Mouse (Mus musculus): Measurements from ENCODE around the gene Gstp1.
A peak's percentile ranks its signal among the peaks of the same experiment; 100 is the strongest.
"Not testable (repeated sequence)": the region's sequence is repeated elsewhere in the genome, so short reads cannot be mapped to it uniquely, and the experiment has no call there.

The Gstp1 gene

DNA sequence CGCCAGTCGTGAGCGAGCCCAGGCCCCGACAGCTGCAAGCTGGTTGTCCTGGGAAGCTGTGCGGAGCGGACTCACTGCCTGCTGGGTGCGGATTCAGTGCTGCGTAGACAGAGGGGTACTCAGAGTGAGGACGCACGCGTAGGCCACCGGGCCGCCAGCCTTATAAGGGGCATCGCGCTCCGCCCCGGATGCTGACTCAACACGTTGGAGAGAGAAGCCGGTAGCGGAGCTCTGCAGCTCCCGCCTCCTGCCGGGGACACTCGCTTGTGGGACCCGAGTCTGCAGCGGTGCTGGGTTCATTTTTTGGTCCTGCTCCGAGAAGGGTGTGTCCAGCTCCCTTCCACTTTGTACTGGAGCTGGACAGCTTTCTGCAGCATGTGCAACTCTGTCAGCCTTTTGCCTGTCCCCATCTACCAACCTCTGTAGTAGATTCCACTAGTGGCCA is at the start of gene Gstp1:
Gene Gstp1 (minus strand): TSS at position 198 of the 445 bp plus-strand sequence.
- DNase-seq (ENCODE audit: extremely low spot score, low spot score), result peak; percentile 84

DNA sequence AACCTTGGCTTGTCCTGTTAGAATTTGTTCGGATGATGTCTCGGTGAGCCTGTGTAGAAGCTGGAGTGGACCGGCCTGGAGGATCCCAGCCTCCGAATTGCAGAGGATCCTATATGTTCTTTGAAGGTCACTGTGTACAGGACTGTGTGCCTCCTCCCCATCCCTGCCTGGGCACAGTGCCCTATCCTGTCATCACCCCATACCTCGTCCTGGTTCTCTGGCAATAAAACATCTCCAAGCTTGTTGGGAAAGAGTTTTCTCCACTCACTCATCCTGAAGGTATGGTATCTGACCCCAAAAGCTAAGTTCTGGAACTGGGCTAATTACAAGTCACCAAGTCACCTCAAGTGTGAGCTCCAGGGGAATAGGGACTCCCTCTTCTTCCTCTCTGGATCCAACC is 49.3 kb upstream of the Gstp1 start:
- DNase-seq (ENCODE audit: extremely low spot score, low spot score), result no peak

DNA sequence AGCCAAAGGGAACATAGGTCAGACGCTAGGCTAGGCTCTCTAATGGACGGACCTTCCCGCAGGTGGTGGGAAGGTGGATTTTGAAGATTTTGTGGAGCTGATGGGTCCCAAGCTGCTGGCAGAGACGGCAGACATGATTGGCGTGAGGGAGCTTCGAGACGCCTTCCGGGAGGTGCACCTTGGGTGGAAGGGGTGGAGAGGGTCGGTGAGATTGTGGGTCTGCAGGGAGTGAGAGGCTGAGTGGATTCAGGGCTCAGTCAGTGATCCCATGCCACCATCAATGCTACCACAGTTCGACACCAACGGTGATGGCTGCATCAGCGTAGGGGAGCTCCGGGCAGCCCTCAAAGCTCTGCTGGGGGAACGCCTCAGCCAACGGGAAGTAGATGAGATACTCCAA is 48.4 kb upstream of the Gstp1 start:
- DNase-seq (ENCODE audit: extremely low spot score, low spot score), result no peak

DNA sequence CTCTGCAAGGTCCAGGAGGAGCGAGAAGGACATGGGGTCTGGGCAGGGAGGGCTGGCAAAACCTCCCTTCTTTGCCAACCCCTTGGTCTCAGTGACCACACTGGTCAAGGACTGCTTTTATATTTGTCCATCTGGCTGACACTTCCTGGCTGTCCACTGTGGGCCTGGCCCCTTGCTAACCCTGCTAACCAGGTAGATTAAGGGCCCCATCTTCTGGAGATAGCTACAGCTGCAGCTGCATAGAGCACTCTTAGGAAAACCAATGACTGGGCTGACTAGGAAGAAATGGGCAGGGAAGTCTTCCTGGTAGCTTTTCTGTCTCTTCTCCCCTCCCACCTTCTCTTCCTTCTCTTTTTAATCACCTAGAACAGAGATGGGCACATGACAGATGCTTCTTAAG is 47.2 kb upstream of the Gstp1 start:
- DNase-seq (ENCODE audit: extremely low spot score, low spot score), result no peak

- DNase-seq (ENCODE audit: extremely low spot score, low spot score), result no peak
These were observed 46.0 kb upstream of the Gstp1 start for GRCm38 (mm10) chr19:4083826-4084225.

GRCm38 (mm10) chr19:4083316-4083715 is 45.5 kb upstream of the Gstp1 start:
- DNase-seq (ENCODE audit: extremely low spot score, low spot score), result no peak

- DNase-seq (ENCODE audit: extremely low spot score, low spot score), result no peak
These were observed 44.6 kb upstream of the Gstp1 start for GRCm38 (mm10) chr19:4082219-4082965.

GRCm38 (mm10) chr19:4081394-4081793 is 43.6 kb upstream of the Gstp1 start, which contains the start of gene Cabp2:
Gene Cabp2, plus strand, starts transcription at chr19:4081578.
- no peak for DNase-seq (ENCODE audit: extremely low spot score, low spot score)

DNA sequence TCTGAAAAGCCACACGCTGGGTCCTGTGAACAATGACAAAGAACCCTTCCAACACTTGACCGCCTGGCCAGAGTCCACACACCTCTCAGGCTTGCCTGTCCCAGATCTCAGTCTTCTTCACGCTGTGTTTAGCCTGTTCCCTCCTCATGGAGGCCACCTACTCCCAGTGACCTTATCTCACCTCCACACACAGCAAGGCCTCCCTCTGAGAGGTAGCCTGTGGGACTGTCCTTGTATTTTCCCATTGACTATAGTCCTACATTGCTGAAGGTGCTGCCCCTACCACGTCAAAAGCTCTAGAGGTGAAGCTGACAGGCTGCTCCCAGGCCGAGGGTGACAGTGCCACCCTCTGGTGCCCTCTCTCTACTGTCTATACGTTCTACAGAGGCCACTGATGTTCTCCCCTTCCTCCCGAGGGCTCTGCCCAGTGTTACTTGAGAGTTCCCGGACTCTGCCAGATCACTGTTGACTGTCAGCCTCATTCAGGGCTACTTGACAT is 42.8 kb upstream of the Gstp1 start:
- no peak for DNase-seq (ENCODE audit: extremely low spot score, low spot score)

DNA sequence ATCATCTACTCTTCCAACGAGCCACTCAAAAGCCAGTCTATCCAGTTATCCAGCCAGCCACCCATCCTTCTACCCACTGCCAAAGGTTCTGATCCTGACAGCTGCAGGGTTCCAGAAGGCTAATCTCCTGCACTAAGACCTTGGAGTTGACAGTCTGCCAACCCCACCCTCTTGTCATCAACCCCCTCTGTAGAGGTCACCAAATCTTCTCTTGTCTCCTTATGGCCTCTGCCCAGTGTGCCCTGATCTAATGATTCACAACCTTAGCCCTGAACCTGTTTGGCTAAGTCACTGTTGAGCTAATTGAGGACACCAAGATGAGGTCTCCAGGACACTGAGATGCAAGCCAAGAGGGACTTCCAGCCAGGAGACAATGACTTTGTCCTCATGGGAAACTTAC is 41.8 kb upstream of the Gstp1 start:
- no peak for DNase-seq (ENCODE audit: extremely low spot score, low spot score)

DNA sequence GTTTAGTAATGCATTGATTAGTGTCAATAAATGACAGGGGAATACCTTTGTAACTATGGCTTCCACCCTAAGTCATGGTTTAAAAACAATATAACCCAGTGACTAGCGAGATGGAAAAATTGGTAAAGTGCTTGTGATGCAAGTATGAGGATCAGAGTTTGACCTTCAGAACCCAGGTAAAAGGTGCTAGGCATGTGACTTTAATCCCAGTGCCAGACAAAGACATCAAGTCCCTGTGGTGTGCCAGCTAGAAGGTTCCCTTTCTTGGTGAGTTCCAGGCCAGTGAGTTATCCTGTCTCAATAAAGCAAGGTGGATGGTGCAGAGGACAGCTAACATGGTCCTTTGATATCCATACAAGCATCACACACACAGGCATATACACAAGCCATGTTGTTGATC is 37.7 kb upstream of the Gstp1 start:
- no peak for DNase-seq (ENCODE audit: extremely low spot score, low spot score)

DNA sequence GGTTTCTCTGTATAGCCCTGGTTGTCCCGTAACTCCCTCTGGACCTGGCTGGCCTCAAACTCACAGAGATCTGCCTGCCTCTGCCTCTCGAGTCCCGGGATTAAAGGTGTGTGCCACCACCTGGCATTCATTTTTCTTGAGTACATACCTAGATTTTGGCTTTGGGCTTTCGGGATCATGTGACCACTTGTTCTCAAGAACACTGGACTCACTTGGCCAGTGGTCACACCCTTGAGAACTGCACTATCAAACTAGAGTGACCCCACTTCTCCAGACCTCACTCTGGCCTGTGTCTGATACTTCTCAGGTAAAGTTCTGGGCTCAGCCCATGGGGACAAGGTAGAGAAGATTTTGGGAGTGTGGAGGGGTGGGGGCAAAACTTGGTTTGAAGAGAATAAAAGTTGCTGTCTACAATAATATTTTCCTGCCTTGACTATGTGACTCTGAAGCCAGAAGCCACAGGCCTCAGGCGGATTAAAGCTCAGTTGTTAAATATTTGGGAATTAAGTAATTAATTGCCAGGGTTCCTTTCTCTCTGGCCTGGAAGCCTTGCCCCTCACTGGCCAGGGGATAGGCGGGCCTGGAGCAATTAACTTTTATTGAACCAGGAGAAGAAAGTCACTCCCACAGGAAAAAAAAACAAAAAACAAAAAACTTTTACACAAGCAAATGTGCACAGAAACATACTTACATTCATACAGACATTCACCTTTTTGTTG is 35.1 kb upstream of the Gstp1 start:
- no peak for DNase-seq (ENCODE audit: extremely low spot score, low spot score)

GRCm38 (mm10) chr19:4071406-4071805 is 33.6 kb upstream of the Gstp1 start:
- no peak for DNase-seq (ENCODE audit: extremely low spot score, low spot score)

GRCm38 (mm10) chr19:4070756-4071155 is 33.0 kb upstream of the Gstp1 start:
- DNase-seq (ENCODE audit: extremely low spot score, low spot score), result no peak

DNA sequence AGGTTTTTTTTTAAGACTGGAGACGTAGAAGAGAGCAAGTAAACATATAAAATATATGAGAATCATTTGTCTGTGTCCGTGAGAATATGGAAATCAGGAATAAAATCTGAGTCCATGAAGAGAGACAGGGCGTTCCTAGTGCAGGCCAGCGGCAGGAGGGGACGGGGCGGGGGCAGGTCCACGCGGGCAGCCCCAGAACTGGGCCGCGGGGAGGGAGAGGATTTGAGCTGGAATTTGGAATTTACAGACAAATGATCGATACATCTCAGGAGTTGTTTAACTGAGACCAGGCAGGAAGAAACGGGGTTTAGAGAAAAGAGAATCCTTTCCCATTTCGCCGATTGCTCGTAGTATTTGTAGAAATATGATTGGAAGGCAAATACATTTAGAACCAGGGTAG is 32.5 kb upstream of the Gstp1 start:
- DNase-seq (ENCODE audit: extremely low spot score, low spot score), result no peak

- DNase-seq (ENCODE audit: extremely low spot score, low spot score), result no peak
These were observed 31.1 kb upstream of the Gstp1 start for GRCm38 (mm10) chr19:4068717-4069410.

DNA sequence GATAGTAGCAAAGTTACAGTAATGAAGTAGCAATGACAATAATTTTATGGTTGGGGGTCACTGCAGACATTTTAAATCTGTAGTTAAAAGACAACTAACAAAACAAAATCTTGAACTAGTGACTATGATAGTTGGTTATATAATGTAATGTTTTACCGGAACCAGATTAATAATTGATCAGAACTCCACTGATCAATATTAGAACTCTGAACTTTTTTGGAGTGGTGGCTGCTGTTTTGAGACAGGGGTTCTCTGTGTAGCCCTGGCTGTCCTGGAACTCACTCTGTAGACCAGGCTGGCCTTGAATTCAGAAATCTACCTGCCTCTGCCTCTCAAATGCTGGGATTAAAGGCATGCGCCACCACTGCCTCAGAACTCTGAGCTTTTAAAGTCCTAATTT is 30.5 kb upstream of the Gstp1 start:
- DNase-seq (ENCODE audit: extremely low spot score, low spot score), result not testable (repeated sequence)

DNA sequence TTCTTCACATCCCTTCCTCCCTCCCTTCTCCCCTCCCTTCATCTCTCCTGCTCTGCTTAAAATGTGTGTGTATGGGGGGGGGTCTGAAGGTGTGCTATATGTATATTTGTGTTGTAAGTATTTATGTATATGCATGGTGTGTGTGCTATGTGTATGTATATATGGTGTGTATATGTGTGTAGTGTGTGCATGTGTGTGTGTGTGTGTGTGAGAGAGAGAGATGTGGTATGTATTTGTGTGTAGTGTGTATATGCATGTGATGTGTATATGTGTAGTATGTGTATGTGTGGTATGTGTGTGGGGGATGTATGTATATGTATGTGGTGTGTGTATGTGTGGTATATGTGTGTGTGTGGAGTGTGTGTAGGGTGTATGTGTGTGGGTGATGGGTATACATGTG is 29.1 kb upstream of the Gstp1 start:
- no peak for DNase-seq (ENCODE audit: extremely low spot score, low spot score)

DNA sequence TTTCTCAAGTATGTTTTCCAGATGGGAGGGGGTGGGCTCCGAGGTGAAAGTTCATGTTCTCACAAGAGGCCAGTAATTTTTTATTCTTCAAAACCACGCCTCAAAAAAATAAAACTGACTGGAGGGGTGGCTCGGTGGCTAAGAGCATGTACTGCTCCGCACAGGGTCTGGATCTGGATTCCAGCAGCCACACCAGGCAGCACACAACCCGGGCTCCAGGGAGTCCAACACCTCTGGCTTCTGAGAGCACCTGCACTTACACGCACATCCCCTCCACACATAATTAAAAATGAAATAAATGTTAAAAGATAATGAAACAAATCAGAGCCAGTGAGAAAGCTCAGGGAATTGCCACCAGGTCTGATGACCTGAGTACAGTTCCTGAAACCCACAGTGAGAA is 28.5 kb upstream of the Gstp1 start:
- DNase-seq (ENCODE audit: extremely low spot score, low spot score), result no peak

GRCm38 (mm10) chr19:4064501-4064900 is 26.7 kb upstream of the Gstp1 start:
- not testable (repeated sequence) for DNase-seq (ENCODE audit: extremely low spot score, low spot score)

DNA sequence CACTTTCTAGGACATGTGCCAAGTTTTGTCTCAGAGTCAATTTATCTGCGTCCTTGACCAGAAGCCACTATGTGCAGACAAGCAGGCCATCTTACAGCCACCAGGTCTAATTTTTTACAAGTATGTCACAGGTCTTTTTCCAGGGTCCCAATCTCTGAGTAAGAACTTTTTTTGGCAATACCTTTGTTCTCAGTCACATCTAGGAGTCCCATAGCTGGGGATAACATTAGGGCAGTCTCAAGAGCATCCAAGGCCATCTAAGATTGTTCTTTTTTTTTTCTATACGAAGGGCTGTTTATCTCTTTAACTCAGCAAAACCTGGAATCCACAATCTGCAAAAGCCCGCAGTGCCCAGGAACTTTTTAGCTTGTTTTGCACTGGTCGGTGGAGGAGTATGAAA is 25.6 kb upstream of the Gstp1 start:
- not testable (repeated sequence) for DNase-seq (ENCODE audit: extremely low spot score, low spot score)

DNA sequence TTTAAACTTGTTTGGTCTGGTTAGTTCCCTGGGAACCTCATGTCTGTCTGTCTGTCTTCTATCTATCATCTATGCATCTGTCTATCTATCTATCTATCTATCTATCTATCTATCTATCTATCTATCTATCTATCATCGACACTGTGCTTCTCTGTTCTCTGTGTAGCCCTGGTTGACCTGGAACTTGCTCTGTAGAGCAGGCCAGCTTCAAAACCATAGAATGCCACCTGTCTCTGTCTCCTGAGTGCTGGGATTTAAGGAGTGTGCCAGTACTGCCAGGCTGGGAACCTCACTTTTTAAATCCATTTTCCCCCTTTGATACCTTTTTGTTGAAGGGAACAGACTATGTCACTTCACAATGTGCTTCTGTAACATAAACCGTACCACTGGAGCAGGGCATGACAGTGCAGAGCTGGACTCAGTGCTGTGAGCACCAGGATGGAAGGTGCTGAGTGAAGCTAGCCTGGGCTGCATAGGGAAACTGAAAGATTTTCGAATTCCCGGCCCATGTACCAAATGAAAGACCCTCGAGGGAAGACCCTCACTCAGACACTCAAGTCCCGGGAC is 23.2 kb upstream of the Gstp1 start:
- no peak for DNase-seq (ENCODE audit: extremely low spot score, low spot score)

All from neural tube, embryonic 10.5 days (tissue).